Mouse (Mus musculus) skeletal muscle tissue, adult 2 months (tissue): ENCODE data around the gene Rftn1.

ENCODE experiments used
- DNase-seq: peaks from one replicate; pipeline ENCODE4 v3.0.0-alpha.2; 2012; ENCODE audit warnings: low read depth, low spot score

Rftn1 gene

DNA sequence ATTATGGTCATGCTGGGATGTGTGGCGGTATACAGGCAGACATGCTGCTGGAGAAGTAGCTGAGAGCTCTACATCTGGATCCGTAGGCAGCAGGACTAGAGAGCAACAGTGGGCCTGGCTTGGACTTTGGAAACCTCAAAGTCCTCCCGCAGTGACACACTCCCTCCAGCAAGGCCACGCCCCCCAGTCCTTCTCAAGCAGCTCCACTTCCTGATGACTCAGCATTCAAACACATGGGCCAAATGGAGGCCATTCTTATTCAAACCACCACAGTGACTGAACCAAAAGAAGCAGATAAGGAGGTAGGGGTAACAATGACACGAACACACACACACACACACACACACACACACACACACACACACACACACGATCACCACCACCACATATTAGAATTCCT, 17.7 kb downstream of the Rftn1 start:
- no peak for DNase-seq

DNA sequence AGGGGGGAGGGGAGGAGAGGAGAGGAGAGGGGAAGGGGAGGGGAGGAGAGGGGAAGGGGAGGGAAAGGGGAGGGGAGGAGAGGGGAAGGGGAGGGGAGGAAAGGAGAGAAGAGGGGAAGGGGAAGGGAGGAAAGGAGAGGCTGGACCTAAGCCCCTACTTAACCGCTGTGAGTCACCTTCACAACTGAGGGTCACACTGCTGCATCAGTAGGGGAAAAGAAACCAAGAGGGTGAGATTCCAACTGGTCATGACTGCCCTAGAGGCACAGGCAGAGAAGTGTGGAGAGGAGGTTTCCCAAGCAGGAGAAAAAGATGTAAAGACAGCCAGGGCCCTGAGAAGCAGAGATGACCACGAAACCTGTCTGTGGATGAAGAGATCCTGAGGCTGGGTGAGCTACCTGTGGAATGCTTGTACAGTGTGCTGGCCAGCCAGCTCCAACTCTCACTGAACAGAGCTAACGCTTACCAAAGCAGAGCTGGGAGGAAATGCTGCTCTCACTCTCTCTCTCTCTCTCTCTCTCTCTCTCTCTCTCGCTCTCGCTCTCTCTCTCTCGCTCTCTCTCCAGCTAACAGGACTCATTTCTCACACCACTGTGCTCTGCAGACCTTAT, 19.4 kb downstream of the Rftn1 start:
- DNase-seq = no peak

DNA sequence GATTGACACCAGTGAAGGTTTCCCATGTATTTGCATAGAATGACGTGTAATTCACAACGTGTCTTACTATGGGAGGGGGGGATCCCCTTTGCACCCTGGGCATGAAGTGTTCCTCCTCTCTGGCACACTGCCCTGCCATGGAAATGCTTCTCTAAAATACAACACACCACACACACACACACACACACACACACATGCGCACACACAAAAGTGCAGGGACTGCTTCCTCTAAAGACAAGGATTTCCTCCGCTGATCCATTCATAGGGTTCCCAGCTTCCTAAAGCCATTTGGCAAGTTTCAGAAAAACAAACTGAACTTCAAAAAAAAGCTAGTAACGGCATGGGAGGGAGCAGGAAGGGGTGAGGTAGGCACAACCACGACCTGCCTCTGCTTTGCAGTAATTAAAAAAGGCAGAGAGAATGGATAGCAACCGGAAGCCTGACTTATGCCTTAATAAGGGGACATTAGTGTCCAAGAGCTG, 20.5 kb downstream of the Rftn1 start:
- DNase-seq = no peak

DNA sequence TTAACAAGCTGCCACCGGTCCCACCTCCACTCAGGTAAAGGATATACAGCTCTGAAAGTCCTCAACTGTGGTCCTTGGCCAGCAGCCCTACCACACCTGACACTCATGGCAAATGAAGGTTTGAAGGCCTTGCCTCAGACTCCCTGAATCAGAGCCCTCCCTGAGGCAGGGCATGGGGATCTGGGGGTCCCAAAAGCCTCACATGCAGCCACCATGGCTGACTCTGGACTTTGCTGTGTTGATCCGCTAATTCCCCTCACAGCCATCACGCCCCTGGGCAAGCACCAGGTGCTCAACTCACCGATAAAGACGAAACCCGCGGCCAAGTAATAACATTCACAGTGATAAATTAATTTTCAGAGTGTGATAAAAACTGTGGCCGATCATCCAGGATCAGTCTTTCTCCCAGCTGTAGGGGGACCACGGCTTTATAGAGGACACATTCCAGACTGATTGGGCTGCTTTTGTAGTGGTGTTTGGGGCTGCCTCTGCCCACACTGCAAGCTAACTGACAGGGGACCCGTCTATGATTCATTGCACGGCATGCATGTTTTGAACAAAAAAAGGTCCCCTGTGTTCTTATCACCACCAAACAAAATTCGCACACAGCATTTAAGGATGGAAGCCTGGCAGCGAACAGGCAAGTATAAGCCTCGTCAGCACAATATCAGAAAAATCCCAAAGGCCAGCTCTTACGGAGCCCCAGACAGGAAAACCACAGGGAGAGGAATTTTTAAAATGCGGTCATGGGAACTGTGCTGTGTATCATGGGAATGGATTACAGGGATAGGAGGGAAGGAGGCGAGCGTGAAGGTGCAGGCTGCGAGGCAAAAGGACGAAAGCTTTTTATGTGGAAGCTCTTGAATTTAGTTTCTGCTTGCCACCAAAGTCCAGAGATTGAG, 29.3 kb downstream of the Rftn1 start:
- no peak for DNase-seq

DNA sequence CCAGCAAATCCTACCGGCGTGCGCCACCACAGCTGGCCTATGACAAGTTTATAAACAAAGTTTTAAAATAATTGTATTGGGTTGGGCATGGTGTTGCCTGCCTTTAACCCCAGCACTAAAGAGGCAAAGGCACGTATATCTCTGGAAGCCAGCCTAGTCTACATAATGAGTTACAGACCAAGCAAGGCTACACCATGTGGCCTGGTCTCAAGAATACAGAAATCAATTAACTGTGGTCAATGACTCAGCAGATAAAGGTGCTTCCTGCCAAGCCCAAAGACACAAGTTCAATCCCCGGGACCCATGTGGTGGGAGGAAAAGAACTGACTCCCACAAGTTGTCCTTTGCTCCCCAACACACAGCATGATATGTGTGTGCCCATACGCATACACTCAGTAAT, 30.1 kb downstream of the Rftn1 start:
- no peak for DNase-seq

DNA sequence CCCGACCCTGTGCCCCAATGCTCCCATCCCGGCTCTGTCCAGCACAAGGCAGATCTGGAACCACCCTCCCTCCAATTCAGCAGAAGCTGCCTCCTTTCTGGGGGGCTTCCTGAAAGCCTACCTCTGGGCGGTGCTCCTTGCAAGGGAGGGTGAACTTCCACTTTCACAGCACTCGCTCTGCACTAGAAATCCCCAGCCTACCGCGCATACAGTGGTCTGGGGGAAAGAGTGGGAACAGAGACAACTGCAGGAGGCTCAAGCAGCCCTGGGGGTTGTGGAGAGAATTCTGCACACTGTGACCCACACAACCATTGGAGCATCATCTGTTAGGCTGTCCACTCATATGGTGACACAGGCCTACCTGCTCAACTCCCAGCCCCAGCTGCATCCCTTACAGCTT, 30.7 kb downstream of the Rftn1 start:
- DNase-seq = no peak

DNA sequence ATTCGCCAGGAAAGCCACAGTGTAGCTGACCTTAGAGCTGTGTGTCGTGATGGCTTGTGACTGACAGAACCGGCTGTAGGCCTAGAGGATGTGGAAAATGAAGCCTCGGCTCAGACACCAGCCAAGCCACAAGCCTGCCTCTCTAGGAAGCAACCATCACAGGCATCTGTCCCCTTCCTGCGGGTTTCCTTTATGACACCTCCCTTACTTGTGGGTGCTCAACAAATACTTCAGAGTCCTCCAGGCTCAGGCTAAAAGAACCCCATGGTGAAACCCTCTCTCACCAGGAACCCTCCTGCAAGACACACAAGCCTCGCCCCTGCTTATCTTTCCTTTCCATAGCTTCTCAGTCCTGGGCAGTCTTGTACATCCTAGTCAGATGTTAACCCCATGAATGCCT, 31.9 kb downstream of the Rftn1 start:
- DNase-seq = no peak

DNA sequence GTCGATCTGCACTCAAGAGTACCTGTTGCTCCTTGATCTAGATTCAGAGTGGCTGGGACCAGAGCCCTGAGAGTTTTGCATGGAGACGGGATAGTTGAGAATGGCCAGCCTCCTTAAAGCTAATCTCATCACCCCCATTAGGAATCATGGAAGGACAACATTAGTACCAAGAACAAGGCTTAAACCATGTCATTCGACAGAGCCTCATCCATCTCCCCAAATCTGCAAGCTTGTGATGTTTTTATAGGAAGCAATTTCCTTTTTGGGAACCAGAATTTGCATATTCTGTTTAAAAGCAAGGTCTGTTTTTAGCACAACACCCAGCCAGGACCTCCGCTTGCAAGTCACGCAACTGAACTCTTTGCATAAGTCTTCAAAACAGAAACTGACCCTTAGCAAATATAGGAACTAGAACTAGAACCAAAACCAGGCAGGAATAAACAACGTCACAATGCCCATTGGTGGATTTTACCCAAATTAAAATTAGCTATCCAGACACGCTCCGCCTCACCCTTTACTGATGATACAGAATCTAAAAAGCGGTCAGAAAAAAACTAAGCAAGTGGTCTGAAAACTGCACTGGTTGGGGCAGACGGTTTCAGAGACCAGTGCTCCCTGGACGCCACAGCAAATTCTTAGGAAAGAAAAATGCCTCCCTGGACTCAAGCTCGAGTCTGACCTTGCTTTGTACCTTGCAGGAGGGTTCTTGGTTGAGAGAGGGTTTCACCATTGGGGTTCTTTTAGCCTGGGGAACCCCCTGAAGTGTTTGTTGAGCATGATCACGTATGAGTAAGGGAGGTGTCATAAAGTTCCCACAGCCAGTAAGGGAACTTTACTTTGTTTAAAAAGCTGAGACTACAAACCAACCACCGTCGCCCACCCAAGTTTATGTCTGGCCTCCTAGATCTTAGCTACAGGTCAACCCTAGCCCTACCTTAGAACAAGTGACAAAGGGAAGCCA, 33.0 kb downstream of the Rftn1 start:
- no peak for DNase-seq

DNA sequence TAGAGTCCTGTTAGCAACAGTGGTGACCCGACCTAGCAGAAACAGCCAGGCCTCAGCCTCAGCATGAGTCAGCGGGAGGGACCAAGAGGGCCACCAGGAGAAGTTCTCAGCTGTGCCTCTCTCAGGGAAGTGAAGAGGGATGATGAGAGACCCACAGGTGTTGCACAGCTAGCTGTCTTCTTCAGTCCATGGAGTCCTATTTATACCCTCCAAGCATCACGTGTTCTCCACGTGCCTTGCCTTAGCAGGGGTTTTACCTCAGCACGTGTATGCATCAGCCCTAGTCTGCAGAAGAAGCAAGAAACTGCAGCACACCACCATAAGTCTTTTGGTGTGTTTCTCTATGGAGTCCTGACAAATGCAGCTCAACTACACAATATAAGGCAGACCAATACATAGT, 38.4 kb downstream of the Rftn1 start:
- no peak for DNase-seq

DNA sequence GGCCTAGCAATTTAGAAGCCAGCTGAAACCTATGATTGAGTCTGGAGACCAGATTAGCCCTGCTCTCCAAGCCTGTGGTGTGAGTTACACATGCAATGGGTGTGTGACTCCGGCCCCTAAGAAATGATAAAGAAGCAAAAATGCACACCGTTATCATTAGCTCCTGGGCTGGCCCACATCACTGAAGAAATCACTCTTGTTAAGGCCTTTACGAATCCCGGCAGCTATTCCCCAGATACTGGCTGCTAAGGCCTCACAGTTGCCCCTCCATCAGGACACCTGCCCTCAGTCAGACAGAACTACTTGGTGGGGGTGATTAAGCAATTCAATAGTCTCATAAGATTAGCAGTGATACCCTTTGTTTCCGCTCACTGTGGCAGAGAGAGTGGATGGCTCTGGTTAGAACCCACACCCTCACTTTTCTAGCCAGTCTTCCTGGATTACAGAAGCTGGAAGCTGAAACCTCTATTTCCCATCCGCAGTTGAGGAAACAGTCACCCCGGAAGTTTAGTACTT, 39.2 kb downstream of the Rftn1 start:
- no peak for DNase-seq

DNA sequence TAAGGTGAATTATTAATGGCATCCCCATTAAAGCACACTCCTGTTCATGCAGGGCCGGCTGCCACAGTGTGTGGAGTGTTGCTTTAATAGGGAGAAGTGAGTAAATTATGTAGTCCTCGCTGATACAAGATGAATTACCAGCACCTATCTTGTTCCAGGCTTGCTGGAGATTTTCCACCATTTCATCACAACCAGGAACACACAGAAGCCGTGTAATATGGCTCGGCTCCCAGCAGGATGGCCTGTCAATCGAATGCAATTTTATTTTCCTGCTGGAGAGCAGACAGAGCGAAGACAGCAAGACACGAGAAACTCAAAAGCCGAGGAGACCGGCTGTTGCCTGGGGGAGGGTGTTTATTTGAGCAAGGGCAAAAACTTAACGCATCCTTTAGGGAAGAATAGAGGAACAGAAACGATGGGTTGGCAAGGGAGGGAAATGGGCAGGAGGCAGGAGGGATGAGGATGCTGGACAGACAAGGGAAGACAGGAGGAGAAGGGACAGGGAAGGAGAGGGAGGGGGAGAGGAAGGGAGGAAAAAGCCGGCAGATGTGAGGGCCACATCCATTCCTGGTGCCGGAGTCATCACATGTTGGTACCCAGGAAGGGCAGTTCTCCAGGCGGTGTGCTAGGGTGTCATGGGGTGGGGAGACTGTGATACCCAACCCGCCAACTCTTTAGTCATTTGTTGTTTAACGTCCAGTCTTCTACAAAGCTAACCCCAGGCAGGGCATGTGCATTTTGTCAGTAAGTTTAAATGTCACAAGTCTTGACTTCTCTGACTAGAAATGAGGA, 39.9 kb downstream of the Rftn1 start:
- peak; percentile 34 for DNase-seq

DNA sequence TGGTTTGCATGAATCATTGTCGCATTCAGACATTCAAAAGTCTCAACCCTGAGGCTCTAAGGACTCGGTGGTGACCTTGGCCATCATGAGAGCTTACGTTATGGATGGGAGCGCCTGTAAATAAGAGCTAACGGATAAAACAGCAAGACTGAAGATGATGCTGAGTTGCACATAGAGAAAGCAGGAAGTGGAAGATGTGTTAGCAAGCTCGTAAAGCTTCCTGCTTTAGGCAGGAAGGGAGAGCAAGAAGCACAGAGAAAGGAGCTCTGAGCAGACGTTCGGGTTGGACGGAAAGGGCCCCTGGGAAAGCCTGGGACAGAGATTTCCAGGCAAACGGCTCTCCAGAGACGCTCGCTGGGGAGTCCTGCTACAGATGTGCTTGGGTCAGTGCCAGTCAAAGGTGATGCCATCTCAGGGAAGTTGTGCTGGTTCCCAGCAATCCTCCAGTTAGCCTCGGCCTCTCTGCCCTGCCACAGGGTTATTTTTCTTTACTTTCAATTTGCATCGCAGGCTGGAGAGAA, 40.7 kb downstream of the Rftn1 start:
- no peak for DNase-seq

DNA sequence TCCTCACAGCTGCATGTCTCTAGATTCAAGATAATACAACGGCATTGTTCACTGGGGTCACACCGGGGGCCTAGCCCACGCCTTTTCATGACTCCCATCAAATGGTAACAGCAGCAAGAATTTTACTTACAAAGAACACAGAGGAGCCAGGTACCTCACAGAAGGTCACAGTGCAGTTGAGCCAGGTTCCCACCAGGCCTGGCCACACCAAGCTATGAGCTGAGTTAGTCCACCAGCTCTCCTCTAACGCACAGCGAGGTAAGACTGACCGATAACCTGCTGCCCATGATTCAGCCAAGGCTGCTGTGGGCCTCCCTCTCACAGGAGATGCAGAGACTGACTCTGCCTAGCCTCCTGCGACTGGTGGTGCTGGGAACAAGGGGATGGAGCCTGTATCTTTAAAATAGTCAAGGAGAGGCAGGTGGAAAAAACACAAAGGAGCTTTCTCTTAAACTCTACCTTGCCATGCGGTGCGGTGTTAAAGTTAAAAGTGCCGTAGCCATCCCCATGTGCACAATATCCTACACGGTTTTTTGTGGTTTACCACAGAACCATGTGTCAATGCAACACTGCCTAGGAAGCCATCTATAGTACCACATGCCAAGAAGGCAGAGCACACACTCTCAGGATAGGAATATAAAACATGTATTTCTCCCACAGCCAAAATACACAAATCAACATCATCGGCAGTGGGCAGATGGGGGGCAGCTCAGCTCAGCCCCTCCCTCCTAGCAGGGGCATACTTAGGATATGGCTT, 42.5 kb downstream of the Rftn1 start:
- DNase-seq = no peak

DNA sequence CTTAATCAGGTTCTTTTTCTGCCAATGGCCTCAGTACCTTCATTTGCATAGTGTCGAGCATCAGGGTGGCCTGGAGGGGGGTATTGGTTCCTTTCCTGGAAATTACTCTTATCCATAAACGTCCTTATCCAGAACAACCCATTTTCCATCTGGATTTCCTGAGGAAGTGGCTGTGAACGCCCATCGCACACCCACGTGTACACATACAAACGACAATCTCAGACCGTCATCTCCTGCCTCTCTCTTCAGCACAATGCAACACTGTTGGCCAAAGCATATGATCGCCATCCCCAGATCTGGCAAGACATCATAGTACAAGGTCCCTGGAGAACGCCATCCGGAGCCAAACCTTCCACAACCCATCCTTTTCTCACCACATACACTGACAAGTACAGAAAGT, 47.1 kb downstream of the Rftn1 start:
- peak; percentile 30 for DNase-seq

DNA sequence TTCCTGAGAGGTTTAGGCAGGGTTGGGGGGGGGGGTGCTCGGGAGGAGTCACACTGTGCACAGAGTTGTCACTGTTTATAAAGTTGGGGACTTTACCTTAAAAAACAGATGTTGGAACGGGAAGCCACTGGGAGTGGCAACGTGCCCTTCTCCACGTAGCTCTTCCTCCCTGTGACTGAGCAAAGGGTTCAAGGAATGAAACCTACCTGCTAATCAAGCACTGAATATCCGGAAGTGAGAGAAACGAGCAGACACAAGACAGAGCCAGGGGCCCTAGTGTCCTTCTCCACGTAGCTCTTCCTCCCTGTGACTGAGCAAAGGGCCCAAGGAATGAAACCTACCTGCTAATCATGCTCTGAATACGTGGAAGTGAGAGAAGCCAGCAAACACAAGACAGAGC, 47.9 kb downstream of the Rftn1 start:
- DNase-seq = no peak

DNA sequence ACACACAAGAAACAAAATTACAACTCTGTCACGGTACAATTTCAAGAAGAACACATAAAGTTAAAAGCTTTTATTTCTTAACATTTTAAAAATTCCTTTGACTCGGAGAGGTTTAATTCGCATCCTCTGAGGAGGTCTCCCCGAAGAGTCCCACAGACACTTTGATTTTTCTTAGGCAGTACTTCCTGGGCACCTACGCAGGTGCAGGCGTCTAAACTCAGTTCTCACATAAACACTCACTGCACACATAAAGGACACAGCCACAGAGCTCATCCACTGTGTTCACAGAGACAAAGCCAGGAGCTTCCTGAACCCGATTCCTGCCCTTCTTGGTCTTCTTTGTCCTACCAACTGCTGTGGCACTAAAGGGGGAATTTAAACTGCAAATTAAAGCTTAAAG, 48.3 kb downstream of the Rftn1 start:
- no peak for DNase-seq

DNA sequence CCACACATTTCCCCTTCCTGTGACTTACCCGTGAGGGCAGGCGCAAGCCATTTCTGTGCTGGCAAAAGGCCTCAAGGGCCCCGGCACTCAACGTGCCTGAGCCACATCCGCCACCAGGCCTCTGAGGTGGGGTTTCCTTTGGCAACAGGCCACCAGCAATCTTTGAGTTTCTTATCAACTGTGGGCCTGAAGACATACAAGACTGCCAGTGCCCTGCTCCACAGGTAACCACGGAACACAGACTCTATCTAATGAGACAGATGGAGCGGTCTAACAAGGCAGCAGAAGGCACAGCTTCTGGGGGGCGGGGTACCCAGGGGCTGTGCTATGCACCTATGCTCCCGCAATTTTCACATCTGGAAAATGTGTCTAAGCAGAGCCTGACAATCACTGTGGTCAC, 54.4 kb downstream of the Rftn1 start:
- peak; percentile 54 for DNase-seq

DNA sequence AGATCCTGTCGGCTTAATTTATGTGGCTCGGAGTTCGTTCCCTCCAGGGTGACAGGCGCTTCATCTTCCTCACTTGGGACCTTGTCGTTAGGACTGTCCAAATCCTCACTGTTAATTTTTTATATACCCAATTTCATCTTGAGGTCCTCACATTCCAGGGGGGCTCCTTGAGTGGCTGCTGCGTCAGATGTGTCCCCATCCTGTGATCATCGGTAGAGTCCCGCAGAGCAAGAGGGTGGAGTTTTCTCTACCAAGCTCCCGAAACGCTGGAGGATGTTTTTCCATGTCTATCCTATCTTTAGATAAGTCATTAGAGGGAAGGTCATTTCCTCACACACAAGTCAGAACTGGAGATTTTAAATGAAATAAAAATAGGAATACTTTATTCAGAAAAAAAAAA, 55.0 kb downstream of the Rftn1 start:
- DNase-seq = no peak

DNA sequence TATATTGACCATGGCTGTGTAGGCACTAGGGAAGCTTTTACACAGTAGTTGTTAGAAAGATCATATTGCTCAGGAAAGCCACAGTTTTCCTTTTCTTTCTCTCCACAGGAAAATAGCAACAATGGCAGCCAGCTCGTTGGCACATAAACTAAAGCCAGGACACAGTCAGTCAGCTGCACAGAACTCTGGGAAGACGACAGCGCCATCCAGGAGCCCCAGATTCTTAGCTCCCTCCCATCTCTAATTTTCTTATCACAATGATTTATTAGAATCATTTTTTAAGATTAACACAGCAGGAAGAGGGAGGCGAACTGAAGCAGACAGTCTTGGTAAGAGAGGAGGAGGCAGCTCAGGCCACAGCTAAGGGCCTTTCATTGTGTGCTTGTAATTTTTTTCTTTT, 58.8 kb downstream of the Rftn1 start:
- DNase-seq = no peak

DNA sequence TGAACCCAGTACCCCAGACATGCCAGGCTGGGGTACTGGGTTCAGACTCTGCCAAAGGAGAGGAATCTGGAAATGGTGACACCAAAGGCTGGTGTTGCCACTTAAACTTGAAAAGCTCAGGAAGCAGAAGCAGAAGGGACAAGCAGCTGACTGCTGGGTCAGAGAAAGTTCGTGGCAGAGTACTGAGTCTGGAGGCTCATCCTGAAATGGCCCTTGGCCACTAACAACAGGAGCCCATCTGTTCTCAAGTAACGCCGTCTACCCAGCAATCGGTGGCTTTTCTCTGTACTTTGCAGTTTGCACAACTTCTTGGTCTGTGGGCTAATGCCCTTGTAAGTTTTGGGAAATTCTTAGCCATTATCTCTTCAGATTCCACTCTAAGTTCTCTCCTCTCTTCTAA, 60.1 kb downstream of the Rftn1 start:
- no peak for DNase-seq
